Mouse (Mus musculus): ENCODE measurements around the gene Gm3269. TPM values are rescaled to one million over a fixed set of nuclear protein-coding genes. Genes with fewer than 3 reads are reported as not detected.

Gm3269 gene
- not detected for polyA plus RNA-seq (2017; shearing (Covaris generic))

GRCm38 (mm10) chr14:4837806-4838205, at the start of gene Gm3269:
Gene Gm3269, plus strand, starts transcription at chr14:4838106.

DNA sequence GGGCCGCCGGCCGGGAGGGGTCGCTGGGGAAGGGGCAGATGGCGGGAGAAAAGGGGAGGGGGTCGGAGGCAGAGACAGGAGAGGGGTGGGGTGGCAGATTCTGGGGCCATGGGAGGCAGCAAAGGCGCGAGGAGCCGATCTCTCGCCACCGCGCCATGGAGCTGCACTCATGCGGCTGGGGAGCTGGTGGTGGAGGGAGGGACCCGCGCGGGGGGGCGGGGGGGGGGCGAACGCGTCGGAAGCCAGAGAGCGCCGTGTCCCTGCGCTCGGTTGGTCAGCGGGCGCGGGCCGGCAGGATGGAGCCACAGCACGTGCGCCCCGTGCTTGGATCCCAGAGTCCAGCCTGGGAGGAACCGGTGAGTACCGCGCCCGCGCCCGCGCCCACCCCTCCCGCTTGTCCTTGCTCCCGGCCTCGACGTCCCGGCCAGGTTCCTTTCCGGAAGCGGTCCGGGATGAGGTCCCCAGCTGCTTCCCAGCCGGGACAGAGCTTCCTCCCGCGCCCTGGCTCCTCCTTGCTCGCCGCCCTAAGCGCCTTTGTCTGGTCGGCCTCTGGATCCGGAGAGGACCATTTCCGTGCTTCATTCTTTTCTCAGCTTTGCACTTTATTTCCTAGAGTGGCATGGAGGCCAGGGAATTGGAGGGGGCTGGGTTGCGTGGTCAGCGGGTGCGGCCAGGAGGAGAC, 17.5 kb downstream of the Gm3269 start, which contains the start of gene Gm3264:
Gene Gm3264, plus strand, starts transcription at position 278 of the 682 bp plus-strand sequence.

DNA sequence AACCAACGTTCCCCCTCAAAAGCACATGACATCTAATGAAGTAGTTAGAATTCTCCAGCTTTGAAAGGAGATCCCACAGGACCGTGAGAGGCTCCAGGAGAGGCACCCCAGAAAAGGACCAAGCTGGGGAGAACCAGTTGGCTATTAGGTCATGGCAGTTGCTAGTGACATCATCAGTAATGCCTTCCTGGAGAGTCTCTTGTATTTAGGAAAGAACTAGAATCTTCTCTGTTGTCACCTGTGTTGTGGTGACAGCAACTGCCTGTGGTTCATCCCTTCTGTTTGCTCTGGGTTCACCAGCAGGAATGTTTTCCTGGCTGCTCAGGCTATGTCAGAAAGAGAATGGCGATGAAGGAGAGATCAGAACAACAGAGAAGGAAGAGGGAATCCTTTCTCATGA, 54.2 kb downstream of the Gm3269 start, which contains the start of gene Gm3278:
Gene Gm3278, plus strand, starts transcription at position 301 of the 400 bp plus-strand sequence.

Other genes with a start within 250 kb of the Gm3269 start
- gene Gm8159, start 205.8 kb upstream of the Gm3269 start, polyA plus RNA-seq (2017; shearing (Covaris generic)): not detected
- gene Gm3239, start 173.9 kb upstream of the Gm3269 start, polyA plus RNA-seq (2017; shearing (Covaris generic)): not detected
- gene Gm7876, start 128.9 kb upstream of the Gm3269 start, polyA plus RNA-seq (2017; shearing (Covaris generic)): not detected
- not detected for gene Gm3252, start 111.3 kb upstream of the Gm3269 start, polyA plus RNA-seq (2017; shearing (Covaris generic))
- not detected for gene Gm9602, start 61.8 kb upstream of the Gm3269 start, polyA plus RNA-seq (2017; shearing (Covaris generic))
- gene Gm3264, start 17.5 kb downstream of the Gm3269 start, polyA plus RNA-seq (2017; shearing (Covaris generic)): not detected
- not detected for gene Gm3278, start 54.3 kb downstream of the Gm3269 start, polyA plus RNA-seq (2017; shearing (Covaris generic))
- not detected for gene Gm8297, start 145.8 kb downstream of the Gm3269 start, polyA plus RNA-seq (2017; shearing (Covaris generic))
- not detected for gene Gm3298, start 177.8 kb downstream of the Gm3269 start, polyA plus RNA-seq (2017; shearing (Covaris generic))
- gene 4930555G01Rik, start 212.5 kb downstream of the Gm3269 start, polyA plus RNA-seq (2017; shearing (Covaris generic)): 0.35 TPM
- not detected for gene Gm8281, start 232.9 kb downstream of the Gm3269 start, polyA plus RNA-seq (2017; shearing (Covaris generic))

Measured in effector memory CD4-positive, alpha-beta T cell, adult 7 months (primary cell).